Mouse (Mus musculus): ENCODE measurements around the gene Fmo2.

DNA sequence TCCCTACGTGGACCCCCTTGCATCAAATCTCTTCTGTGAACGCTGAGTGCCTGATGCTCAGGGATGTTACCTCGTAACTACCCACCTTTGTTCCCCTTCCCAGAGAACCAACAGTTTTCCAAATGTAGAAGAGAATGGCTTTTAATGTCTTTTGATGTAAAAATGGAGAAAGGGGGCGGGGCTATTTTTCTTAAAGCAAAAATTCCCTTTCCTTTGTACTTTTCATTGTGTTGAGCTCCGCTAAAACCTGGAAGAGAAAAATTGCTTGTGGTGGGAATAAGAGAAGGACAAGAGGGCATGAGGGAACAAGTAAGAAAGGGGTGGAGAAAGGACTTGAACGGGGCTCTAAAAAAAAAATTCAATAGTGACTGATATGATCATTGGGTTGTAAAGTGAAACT is 38.9 kb upstream of the Fmo2 start, which contains the start of gene Fmo6:
- TF ChIP-seq CTCF (IDR thresholded peaks at IDR 0.05; ENCODE audit: extremely low read depth, insufficient read depth, low read length) (no peak), POLR2A (IDR thresholded peaks at IDR 0.05; ENCODE audit: extremely low read depth, insufficient read depth, low read length) (no peak)
